Mouse (Mus musculus) neural tube, embryonic 12.5 days (tissue): ENCODE measurements around the gene Abcc12. TPM values are rescaled to one million over a fixed set of nuclear protein-coding genes. Genes with fewer than 3 reads are reported as not detected.

Experiments
- ATAC-seq: fragments of 200-750 bp; cut with Nextera tagmentation; 2 replicates; pipeline ENCODE4 v1.8.0; 2017; ENCODE audit warnings: low read depth, mild to moderate bottlenecking, moderate TSS enrichment, moderate library complexity; ENCODE audit not compliant: low FRiP score
- H3K27ac ChIP-seq: fragments of 300-500 bp; sonication (generic); 2 replicates; pipeline ENCODE4 v1.5.1; 2016
- H3K27me3 ChIP-seq: fragments of 300-500 bp; sonication (generic); replicated peaks from 2 replicates; pipeline ENCODE4 v1.6.1; 2016; ENCODE audit warnings: mild to moderate bottlenecking
- H3K36me3 ChIP-seq: fragments of 300-500 bp; sonication (generic); 2 replicates; pipeline ENCODE4 v1.6.1; 2016; ENCODE audit warnings: mild to moderate bottlenecking
- H3K4me1 ChIP-seq: fragments of 300-500 bp; sonication (generic); 2 replicates; pipeline ENCODE4 v1.6.1; 2016
- H3K4me2 ChIP-seq: fragments of 300-500 bp; sonication (generic); replicated peaks from 2 replicates; pipeline ENCODE4 v1.6.1; 2016; ENCODE audit warnings: mild to moderate bottlenecking
- H3K4me3 ChIP-seq: fragments of 300-500 bp; sonication (generic); 2 replicates; pipeline ENCODE4 v1.5.1; 2016
- H3K9ac ChIP-seq: fragments of 300-500 bp; sonication (generic); 2 replicates; pipeline ENCODE4 v1.6.1; 2016; ENCODE audit warnings: mild to moderate bottlenecking
- H3K9me3 ChIP-seq: fragments of 300-500 bp; sonication (generic); 2 replicates; pipeline ENCODE4 v1.6.1; 2016; ENCODE audit warnings: mild to moderate bottlenecking
- WGBS: fragments of 180-500 bp; shearing (Covaris S2); methylation state at CpG from one replicate; pipeline ENCODE4 v1.1.7; 2016; 5-methylcytosine and 5-hydroxymethylcytosine counted together
- polyA plus RNA-seq: library from polyadenylated mRNA; unstranded; fragments of >200 nt; fragmentation: Nextera tagmentation; extraction: Ambion mirVana; gene quantifications from 2 replicates; pipeline ENCODE4 v1.2.1, GENCODE M21; 2016

The Abcc12 gene
- polyA plus RNA-seq, 1 experiment from 2014 or later: not detected

GRCm38 (mm10) chr8:86597681-86598080 is 17.2 kb upstream of the Abcc12 start:
- Histone ChIP-seq H3K4me1 (no peaks in the 10 kb centered on the region), H3K9ac (no peak overlapping the region)
- WGBS: 90% methylated on average over 7 of the region's 7 CpGs

GRCm38 (mm10) chr8:86595671-86596070 is 15.2 kb upstream of the Abcc12 start:
- H3K36me3 ChIP-seq: no peaks in the 10 kb centered on the region
- no peaks in the 10 kb centered on the region; the same call in 1 of the 2 replicates for H3K27me3 ChIP-seq
- no peak for ATAC-seq
- H3K27ac ChIP-seq: no peak overlapping the region
- 86% methylated on average over 5 of the region's 5 CpGs for WGBS
- no peak overlapping the region for H3K4me2 ChIP-seq
- H3K9me3 ChIP-seq: no peaks in the 10 kb centered on the region
- no peak overlapping the region for H3K4me3 ChIP-seq
- H3K9ac ChIP-seq: no peak overlapping the region
- no peaks in the 10 kb centered on the region for H3K4me1 ChIP-seq

More at GRCm38 (mm10) chr8:86597681-86598080, 17.2 kb upstream of the Abcc12 start:
- Histone ChIP-seq H3K9me3 (no peaks in the 10 kb centered on the region), H3K36me3 (no peaks in the 10 kb centered on the region), H3K4me3 (no peak overlapping the region), H3K27me3 (no peaks in the 10 kb centered on the region; the same call in 1 of the 2 replicates), H3K4me2 (no peak overlapping the region), H3K27ac (no peak overlapping the region)
- ATAC-seq: no peak

GRCm38 (mm10) chr8:86594159-86594796 is 13.8 kb upstream of the Abcc12 start:
- H3K4me1 ChIP-seq: no peaks in the 10 kb centered on the region
- no peaks in the 10 kb centered on the region; the same call in 1 of the 2 replicates for H3K27me3 ChIP-seq
- no peak for ATAC-seq
- WGBS: 83% methylated on average over 3 of the region's 3 CpGs
- H3K36me3 ChIP-seq: no peaks in the 10 kb centered on the region
- H3K4me3 ChIP-seq: no peak overlapping the region
- no peaks in the 10 kb centered on the region for H3K9me3 ChIP-seq
- no peak overlapping the region for H3K9ac ChIP-seq
- H3K27ac ChIP-seq: no peak overlapping the region
- H3K4me2 ChIP-seq: no peak overlapping the region

DNA sequence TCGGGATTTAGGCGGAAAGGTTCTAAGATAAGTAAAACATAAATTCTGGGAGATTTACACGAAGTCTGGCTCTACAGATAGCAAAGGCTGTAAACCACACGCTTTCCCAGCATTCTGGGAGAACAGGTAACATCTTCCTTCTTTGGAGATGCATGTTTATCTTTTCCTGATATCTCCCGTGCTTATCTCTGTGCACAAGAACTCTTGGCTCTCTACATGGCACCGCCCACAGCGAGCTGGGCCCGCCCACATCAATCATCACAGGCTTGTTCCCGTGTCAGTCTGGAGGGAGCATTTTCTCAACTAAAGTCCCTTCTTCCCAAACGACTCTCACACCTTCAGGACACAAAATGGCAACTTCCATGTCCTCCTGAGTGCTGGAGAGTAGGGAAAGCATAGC is 12.6 kb upstream of the Abcc12 start:
- no peaks in the 10 kb centered on the region for H3K4me1 ChIP-seq
- H3K4me2 ChIP-seq: no peak overlapping the region
- H3K27ac ChIP-seq: no peak overlapping the region
- H3K9me3 ChIP-seq: no peaks in the 10 kb centered on the region
- no peak for ATAC-seq
- no peaks in the 10 kb centered on the region for H3K36me3 ChIP-seq
- H3K9ac ChIP-seq: no peak overlapping the region
- WGBS: 69% methylated on average over 10 of the region's 10 CpGs
- no peak overlapping the region for H3K4me3 ChIP-seq
- no peaks in the 10 kb centered on the region; the same call in 1 of the 2 replicates for H3K27me3 ChIP-seq

- H3K4me3 ChIP-seq: no peak overlapping the region
Observed at GRCm38 (mm10) chr8:86588338-86588737, 7.9 kb upstream of the Abcc12 start.

GRCm38 (mm10) chr8:86586642-86587041 is 6.2 kb upstream of the Abcc12 start:
- Histone ChIP-seq H3K27ac (no peak overlapping the region), H3K9me3 (no peaks in the 10 kb centered on the region), H3K9ac (no peak overlapping the region), H3K4me2 (no peak overlapping the region), H3K4me1 (no peaks in the 10 kb centered on the region), H3K36me3 (no peaks in the 10 kb centered on the region), H3K4me3 (no peak overlapping the region), H3K27me3 (no peaks in the 10 kb centered on the region)
- 51% methylated on average over 6 of the region's 6 CpGs for WGBS
- ATAC-seq: no peak

More at GRCm38 (mm10) chr8:86588338-86588737, 7.9 kb upstream of the Abcc12 start:
- Histone ChIP-seq H3K4me1 (no peaks in the 10 kb centered on the region), H3K36me3 (no peaks in the 10 kb centered on the region), H3K27me3 (no peaks in the 10 kb centered on the region), H3K27ac (no peak overlapping the region), H3K9ac (no peak overlapping the region), H3K9me3 (no peaks in the 10 kb centered on the region), H3K4me2 (no peak overlapping the region)
- 89% methylated on average over 5 of the region's 5 CpGs for WGBS
- no peak for ATAC-seq

DNA sequence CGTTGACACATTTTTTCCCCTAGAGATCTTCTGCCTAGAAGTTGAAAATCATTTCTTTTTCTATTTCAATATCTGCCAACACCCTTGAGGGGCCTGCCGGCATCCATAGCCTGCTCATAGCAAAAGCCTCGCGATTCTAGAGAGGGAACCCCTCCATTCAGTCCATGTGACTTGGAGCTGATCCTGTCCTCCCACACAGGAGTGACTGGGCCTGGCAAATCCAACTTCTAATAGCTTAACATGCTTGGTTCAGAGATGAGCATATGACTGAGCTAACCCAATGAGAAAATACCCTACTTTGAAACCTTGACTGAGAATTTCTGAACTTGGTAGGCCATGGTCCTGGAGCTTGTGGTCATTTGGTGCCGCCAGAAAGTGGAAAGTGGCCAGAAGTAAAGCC is 5.6 kb upstream of the Abcc12 start:
- no peak overlapping the region for H3K4me2 ChIP-seq
- WGBS: 42% methylated on average over 5 of the region's 5 CpGs
- H3K27me3 ChIP-seq: no peaks in the 10 kb centered on the region

GRCm38 (mm10) chr8:86585532-86585931 is 5.0 kb upstream of the Abcc12 start:
- no peaks in the 10 kb centered on the region for H3K9me3 ChIP-seq
- no peaks in the 10 kb centered on the region for H3K4me1 ChIP-seq
- ATAC-seq: peak; percentile 83
- H3K9ac ChIP-seq: 0 out of 2 replicates have a peak overlapping the region, but pooled peaks have one; percentile 29
- peak overlapping the region; percentile 69 for H3K4me2 ChIP-seq
- H3K4me3 ChIP-seq: peak overlapping the region; percentile 36
- H3K36me3 ChIP-seq: no peaks in the 10 kb centered on the region
- no peak overlapping the region for H3K27ac ChIP-seq
- WGBS: 1% methylated on average over 16 of the region's 16 CpGs
- H3K27me3 ChIP-seq: no peaks in the 10 kb centered on the region

More for the DNA sequence above, 5.6 kb upstream of the Abcc12 start:
- H3K9me3 ChIP-seq: no peaks in the 10 kb centered on the region
- H3K4me1 ChIP-seq: no peaks in the 10 kb centered on the region
- no peak for ATAC-seq
- no peak overlapping the region for H3K9ac ChIP-seq
- no peak overlapping the region for H3K4me3 ChIP-seq
- no peaks in the 10 kb centered on the region for H3K36me3 ChIP-seq
- H3K27ac ChIP-seq: no peak overlapping the region

DNA sequence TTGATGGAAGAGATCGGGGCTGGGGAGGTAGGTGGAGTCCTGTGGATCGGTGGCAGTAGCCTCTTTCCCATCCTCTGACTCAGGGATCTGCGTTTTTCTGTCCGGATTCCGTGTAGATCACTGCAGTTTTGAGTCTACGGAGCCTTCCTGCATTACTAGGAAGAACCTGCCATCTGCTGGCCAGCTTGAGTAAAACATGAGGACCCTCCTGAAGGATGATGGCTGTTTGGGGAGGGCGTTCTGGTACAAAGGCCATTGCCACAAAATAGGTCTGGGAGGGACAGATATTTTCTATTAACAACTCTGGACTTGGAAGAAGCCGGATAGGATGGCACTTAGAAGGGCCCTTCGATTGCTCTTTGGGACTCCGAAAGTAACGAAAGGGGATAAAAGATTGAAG is 4.6 kb upstream of the Abcc12 start:
- peak overlapping the region; percentile 36 for H3K4me3 ChIP-seq
- no peaks in the 10 kb centered on the region for H3K4me1 ChIP-seq
- H3K36me3 ChIP-seq: no peaks in the 10 kb centered on the region
- no peaks in the 10 kb centered on the region for H3K27me3 ChIP-seq
- H3K9me3 ChIP-seq: no peaks in the 10 kb centered on the region
- H3K4me2 ChIP-seq: peak overlapping the region; percentile 69
- 3% methylated on average over 11 of the region's 11 CpGs for WGBS
- 0 out of 2 replicates have a peak overlapping the region, but pooled peaks have one; percentile 29 for H3K9ac ChIP-seq
- ATAC-seq: peak; percentile 75
- H3K27ac ChIP-seq: no peak overlapping the region

- no peaks in the 10 kb centered on the region for H3K9me3 ChIP-seq
- H3K4me3 ChIP-seq: no peak overlapping the region
- no peaks in the 10 kb centered on the region for H3K36me3 ChIP-seq
- 81% methylated on average over 4 of the region's 4 CpGs for WGBS
- no peak overlapping the region for H3K4me2 ChIP-seq
- no peak overlapping the region for H3K9ac ChIP-seq
- H3K27ac ChIP-seq: no peak overlapping the region
- no peaks in the 10 kb centered on the region for H3K27me3 ChIP-seq
- ATAC-seq: no peak
- H3K4me1 ChIP-seq: no peaks in the 10 kb centered on the region
Observed at GRCm38 (mm10) chr8:86581921-86582331, 1.4 kb upstream of the Abcc12 start.

DNA sequence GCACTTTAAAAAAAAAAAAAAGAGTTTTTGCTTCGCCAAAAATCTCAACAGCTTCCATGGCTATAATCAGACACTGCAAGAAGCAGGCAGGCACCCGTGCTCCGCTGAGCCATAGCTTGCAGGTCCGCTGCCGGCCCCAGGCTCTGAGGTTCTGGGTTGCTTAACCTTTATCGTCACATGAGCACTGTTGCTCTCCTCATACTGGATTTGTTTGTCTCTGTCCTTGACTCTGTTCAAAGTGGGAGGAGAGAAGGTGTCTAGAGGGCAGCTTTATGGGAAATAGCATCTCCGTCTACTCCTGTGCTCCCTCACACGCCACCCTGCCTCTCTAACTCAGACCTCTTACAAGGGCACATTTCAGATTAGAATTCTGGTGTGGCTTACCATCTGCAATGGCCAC is 1.8 kb downstream of the Abcc12 start:
- no peak overlapping the region for H3K4me3 ChIP-seq
- no peak overlapping the region for H3K27ac ChIP-seq
- 84% methylated on average over 8 of the region's 8 CpGs for WGBS
- H3K36me3 ChIP-seq: no peaks in the 10 kb centered on the region
- no peak overlapping the region for H3K4me2 ChIP-seq
- H3K4me1 ChIP-seq: no peaks in the 10 kb centered on the region
- no peak for ATAC-seq
- H3K9ac ChIP-seq: no peak overlapping the region
- H3K27me3 ChIP-seq: no peaks in the 10 kb centered on the region
- H3K9me3 ChIP-seq: no peaks in the 10 kb centered on the region

- no peak for ATAC-seq
- Histone ChIP-seq H3K27ac (no peak overlapping the region), H3K27me3 (no peaks in the 10 kb centered on the region), H3K4me2 (no peak overlapping the region), H3K9me3 (no peaks in the 10 kb centered on the region), H3K36me3 (no peaks in the 10 kb centered on the region), H3K4me1 (no peaks in the 10 kb centered on the region), H3K4me3 (no peak overlapping the region), H3K9ac (no peak overlapping the region)
- WGBS: 68% methylated on average over 9 of the region's 9 CpGs
Observed at GRCm38 (mm10) chr8:86578076-86578475, 2.4 kb downstream of the Abcc12 start.

- Histone ChIP-seq H3K27me3 (no peaks in the 10 kb centered on the region), H3K9ac (no peak overlapping the region), H3K27ac (no peak overlapping the region), H3K4me2 (no peak overlapping the region), H3K9me3 (no peaks in the 10 kb centered on the region), H3K36me3 (no peaks in the 10 kb centered on the region), H3K4me1 (no peaks in the 10 kb centered on the region), H3K4me3 (no peak overlapping the region)
- ATAC-seq: no peak
- WGBS: 77% methylated on average over 8 of the region's 8 CpGs
Observed at GRCm38 (mm10) chr8:86577547-86577946, 2.9 kb downstream of the Abcc12 start.
